Mouse (Mus musculus) left cerebral cortex, adult 8-10 months (tissue): ENCODE measurements around the gene Wdr34. TPM values are rescaled to one million over a fixed set of nuclear protein-coding genes. Genes with fewer than 3 reads are reported as not detected.

Source experiments
- DNase-seq, 2 experiments: peaks; one replicate each; pipeline ENCODE4 v3.0.0; 2022; ENCODE audit warnings: low spot score in 2 of 2
- total RNA-seq, 4 experiments: library from RNA; stranded (reverse); gene quantifications; 2 replicates each; pipeline ENCODE4 v1.2.4; 2022

Gene Wdr34
- total RNA-seq, result 10 to 100 TPM; 38.7 to 43.4 (median 42.1) TPM

GRCm38 (mm10) chr2:30048699-30049388 lies at the start of gene Wdr34:
Gene Wdr34 (minus strand): TSS chr2:30048881.
- peak; percentile 93 to 96 for DNase-seq

- DNase-seq, result no peak
Measured at GRCm38 (mm10) chr2:30095882-30096527, 47.3 kb upstream of the Wdr34 start.

GRCm38 (mm10) chr2:30094208-30094588 lies 45.5 kb upstream of the Wdr34 start:
- no peak for DNase-seq

- DNase-seq, result peak; percentile 80 to 94
Measured at GRCm38 (mm10) chr2:30093471-30094207, 45.0 kb upstream of the Wdr34 start, which contains the start of gene Zdhhc12. Gene Zdhhc12 (minus strand): TSS chr2:30093648.

DNA sequence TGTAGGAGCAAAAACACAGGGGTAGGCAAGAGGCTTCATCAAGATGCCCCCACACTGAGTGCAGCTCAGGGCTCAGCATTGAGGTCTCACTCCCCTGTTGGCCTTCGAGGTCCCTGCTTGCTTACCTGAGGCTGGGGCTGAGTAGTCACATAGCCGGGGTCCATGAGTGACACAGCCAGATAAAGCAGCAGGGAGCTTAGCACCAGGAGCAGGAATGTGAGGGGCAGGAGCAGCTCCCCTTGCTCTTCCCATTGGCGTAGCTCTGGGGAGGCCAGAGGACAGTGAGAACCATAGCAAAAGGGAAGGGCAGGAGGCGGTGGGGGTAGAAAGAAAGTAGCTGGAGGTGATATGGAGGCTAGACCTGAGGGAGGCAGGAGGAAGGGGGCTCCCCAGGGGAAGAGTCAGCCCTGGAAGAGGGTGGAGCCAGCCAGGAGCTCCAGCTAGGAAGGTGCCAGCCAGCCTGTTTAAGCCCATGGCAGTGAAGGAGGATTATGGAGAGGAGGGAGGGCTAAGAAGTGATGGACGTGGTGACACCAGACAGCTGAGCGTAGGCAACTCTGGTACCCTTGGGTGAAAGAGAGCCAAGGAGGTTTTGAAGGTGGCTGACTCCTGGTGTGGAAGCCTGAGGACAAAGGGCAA lies 43.7 kb upstream of the Wdr34 start:
- no peak for DNase-seq

DNA sequence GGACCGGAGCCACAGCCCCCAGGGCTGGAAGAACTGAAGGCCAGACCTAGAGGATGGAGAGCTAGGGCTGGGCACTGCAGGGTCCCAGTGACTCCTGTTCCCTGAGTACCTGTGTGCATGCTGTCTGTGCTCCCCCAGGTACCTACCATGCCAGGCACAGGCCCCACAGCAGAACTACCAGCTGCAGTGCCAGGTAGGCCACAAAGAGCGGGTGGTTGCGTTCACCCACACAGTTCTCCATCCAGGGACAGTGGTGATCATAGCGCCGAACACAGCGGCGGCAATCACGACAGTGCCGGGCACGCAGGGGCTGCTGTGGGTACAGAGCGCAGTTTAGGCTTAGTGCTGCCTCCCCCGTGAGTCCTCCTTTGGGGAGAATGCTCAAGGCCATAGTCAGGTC lies 42.8 kb upstream of the Wdr34 start:
- no peak for DNase-seq

DNA sequence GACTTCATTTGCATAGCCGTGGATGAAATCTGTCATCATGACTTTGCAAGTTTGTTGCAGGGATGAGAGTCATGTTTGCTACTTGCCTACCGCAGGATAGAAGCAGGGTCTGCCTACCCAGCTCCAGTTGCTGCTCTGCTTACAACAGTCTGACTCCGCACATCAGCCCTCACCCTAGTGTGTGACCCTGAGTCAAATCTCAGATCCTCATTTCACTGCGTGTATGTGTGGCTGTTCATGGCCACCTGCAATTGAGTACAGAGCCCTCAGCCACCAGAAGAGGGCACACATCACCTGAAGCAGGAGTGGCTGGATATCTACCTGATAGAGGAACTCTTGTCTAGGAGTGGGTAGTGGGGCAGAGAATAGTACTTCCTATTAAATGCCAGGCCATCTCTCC lies 38.6 kb upstream of the Wdr34 start:
- DNase-seq, result no peak

DNA sequence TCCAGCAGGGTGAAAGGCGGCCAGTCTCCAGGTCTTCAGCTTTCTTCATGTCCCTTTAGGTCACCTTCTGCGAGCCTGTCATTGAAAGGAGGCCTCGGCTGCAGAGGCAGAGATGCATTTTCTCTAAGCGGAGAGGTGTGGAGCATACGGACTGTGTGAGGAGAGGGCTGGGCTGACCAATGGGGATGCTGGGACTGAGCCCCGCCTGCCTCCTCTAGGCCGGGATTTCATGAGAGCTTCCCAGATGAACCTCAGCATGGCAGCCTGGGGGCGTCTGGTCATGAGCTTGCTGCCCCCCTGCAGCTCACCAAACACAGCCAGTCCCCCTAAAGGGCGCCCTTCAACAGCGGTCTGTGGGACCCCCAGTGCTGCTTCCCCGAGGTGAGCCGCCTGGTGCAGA lies 36.0 kb upstream of the Wdr34 start:
- no peak for DNase-seq

- DNase-seq, result no peak
Measured at GRCm38 (mm10) chr2:30084113-30084512, 35.4 kb upstream of the Wdr34 start.

DNA sequence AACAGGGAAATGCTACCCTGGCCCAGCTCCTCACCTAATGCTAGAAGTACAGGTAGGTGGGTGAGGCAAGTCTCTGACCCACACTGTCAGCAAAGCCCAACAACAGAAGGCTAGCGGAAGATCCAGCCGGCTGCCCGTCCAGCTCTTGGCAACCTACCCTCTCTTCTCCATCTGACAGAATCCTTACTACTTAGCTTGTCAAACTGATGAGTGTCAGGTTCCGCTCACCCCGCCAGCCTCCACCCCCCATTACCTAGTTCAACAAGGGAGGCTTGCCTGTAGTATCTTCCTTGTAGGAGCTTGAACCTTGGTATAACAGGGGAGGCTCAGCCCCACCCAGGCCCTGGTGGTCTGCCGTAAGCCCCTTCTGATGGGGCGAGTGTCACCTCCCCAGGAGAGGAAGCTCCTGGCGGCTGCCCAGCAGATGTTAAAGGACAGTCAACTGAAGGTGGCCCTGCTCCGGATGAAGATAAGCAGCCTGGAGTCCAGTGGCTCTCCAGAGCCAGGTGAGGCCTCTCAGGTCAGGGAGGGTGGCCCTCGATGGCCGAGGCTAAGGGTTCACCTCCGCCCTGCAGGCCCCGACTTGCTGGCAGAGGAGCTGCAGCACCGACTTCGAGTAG lies 31.6 kb upstream of the Wdr34 start:
- no peak for DNase-seq

GRCm38 (mm10) chr2:30078760-30079159 lies 30.1 kb upstream of the Wdr34 start:
- no peak for DNase-seq

GRCm38 (mm10) chr2:30078349-30078712 lies 29.6 kb upstream of the Wdr34 start:
- no peak for DNase-seq

DNA sequence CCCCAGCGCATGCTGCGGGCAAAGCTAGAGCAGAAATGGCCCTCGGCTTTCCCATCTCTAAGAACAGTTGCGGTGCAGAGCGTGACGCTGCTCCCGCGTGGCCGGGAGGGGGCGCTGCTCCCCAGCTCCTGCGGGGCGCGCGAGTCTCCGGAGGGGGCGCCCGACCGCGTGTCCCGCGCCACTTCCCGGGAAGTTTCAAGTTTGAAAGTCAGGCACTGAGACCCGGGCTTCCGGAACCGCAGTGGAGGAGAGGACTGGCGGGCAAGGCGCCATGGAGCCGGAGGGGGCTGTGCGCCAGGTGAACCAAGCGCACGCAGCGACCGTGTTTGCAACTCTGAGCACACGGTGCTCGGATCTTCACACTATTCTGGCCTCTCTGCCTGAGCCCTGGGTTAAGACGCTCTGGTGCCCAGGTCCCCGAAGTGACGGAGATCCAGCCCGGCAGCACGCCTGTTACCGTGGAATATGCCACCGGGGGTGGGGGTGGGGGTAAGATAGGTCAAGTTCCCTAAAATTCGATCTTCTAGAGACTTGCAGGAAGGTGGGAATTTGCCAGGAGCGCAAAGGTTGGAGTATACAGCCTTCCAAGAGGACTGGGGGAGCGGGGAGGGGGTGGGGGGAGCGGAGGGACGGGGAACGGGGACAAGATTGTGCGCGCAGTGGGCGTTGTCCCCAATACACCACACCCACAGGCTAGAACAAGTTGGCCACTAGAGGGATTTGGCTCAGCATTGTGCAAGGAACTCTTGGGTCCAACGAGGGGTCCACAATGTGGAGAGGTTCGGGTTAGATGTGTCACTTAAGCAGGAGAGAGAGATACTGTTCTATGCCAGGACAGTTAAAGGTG lies 29.0 kb upstream of the Wdr34 start, which contains the start of gene Pkn3:
TSS of gene Pkn3 (plus strand) at position 183 of the 847 bp plus-strand sequence.
- peak in 1 of 2 experiments; percentile 68 for DNase-seq

DNA sequence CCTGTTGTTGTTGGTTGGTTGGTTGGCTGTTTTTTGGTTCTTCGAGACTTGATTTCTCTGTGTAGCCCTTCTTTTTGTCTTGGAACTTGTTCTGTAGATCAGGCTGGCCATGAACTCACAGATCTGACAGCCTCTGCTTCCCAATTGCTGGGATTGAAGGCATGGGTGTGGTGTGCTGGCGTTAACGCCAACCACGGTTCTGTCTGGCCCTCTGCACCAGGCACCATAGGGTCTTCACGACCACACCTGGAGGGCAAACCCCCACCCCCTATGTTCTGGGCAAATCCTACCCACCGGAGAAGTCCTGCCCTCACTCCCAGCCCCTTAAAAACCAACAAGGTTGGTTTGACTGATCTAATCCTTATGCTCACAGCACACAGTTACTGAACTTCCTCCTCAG lies 28.3 kb upstream of the Wdr34 start:
- no peak for DNase-seq

- DNase-seq, result no peak
Measured at GRCm38 (mm10) chr2:30076439-30076838, 27.8 kb upstream of the Wdr34 start.

- no peak for DNase-seq
Measured at GRCm38 (mm10) chr2:30075625-30076024, 26.9 kb upstream of the Wdr34 start.

GRCm38 (mm10) chr2:30073285-30073684 lies 24.6 kb upstream of the Wdr34 start:
- DNase-seq, result no peak

GRCm38 (mm10) chr2:30072875-30073274 lies 24.2 kb upstream of the Wdr34 start:
- DNase-seq, result no peak

DNA sequence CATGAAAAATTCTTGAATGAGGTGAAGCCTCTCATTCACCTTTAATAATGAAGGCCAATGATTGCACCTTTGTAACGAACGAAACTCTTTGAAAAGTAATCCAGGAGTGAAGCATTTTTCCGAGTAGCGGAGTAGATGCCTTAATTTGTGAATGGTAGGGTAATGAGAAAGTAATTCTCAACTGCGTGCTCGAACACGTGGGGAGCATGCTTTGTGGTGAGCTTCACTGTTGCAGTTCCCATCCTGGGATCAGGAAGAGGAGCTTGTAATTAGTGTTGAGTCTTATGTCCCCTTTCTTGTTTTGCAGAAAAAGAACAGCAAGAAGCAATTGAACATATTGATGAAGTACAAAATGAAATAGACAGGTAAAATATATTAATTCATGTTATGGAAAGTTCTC lies 19.3 kb upstream of the Wdr34 start:
- no peak for DNase-seq
